Mouse (Mus musculus) kidney, postnatal 25 days (tissue): Measurements from ENCODE around the gene Uchl3.

Experiments used
- DNase-seq, 2 experiments: peaks; one replicate each; pipeline ENCODE4 v3.0.0; 2021; ENCODE audit warnings: mixed read lengths in 2 of 2

The Uchl3 gene

GRCm38 (mm10) chr14:101653581-101654525, at the start of gene Uchl3:
Gene Uchl3, plus strand, starts transcription at chr14:101653967.
- DNase-seq: peak; percentile 95 to 99

GRCm38 (mm10) chr14:101605843-101606242, 47.9 kb upstream of the Uchl3 start:
- DNase-seq: no peak

DNA sequence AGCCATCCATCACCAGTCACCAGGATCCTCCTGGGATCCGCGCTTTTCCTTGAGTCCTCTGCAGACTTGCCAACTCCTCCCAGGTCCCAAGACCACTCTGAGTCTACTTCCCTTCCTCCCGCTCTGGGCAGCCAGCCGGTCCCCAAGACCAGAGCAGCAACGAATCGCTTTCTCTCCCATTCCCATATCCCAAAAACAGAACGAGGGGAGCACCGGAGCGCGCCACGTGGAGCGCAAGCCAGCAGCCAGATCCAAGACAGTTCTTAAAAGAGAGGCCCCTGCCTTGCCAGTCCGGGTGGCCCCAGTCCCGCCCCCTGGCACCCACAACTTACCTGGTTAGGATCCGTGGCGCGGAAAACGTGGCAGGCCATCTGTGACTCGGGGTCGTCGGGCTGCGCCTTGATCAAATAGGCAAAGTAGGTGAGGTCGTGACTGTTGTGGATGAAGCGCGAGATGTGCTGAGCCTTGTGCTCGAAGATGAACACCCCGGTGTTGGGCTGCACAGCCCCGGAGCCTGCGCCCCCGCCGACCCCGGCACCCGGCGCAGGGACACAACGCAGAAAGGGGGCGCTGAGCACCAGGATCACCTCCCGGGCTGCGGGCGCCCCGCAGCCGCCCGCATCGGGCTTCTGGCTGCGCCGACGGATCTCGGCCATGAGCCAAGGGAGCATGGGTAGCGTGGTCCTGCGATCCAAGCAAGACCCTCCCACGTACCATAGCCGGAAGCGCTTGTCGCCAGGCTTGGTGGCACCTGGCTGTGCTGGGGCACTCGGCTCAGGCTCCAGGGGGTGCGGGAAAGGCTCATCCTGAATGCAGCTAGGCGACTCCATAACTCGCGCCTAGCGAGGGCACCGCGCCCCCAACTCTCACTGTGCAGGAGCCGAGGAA, 45.9 kb upstream of the Uchl3 start:
- DNase-seq: peak; percentile 11 to 51

DNA sequence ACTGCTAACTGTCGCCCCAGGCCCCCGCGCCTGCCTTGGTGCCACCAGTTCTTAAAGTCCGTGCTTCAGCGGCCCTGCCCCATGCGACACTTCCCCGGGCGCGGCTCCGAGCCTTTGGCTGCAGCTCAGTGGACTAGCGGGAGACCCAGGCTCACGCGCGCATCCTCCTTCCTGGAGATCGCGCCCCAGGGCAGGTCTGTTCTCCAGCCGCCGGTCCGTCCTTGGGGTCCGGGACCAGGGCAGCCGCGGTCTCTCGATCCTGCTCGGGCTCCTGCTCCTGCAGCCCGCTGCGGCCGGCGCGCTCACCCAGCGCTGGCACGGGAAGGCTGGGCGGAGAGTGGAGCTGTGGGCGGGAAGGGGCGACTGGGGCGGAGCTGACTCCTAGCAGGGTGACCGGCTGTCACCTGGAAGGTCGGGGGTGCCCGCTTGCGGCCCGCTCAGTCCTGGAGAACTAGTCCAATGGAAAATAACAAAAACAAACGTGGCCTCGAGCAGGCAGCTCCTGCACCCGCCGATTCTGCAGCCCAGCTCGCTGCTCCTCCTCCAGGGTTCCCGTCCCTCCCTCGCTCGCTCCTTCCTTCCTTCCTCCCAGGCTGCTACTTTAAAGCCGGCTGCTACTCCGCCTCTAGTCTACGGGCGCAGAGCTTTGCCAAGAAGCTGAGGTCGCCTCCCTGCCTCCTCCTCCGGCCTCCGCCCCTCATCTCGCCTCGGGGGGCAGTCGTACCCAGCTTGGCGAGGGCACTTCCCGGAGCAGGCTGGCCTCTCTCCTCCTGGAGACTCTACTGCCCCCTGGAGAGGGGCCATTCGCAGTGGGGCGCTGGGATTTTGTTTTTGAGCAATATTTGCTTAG, 45.0 kb upstream of the Uchl3 start, which contains the start of gene Tbc1d4:
Tbc1d4 (minus strand) TSS at position 673 of the 850 bp plus-strand sequence.
- peak; percentile 86 to 95 for DNase-seq

DNA sequence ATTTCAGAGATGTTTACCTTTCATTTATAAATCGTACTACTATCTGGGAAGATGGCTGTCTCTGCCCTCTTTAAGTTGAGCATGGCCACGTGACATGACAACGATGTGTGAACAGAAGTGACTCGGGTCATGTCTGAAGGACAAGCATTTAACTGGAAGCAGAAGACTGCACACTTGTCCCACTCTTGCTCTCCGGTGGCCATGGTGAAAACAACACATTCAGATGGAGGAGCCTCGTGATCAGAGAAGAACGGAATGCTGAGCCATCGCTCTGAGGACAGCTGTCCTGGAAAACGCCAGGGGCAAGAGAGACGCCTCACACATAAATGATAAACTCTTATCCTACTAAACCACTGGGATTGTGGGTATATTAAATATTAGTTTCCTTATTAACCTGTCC, 43.1 kb upstream of the Uchl3 start:
- no peak for DNase-seq

- DNase-seq: no peak
Measured at GRCm38 (mm10) chr14:101613206-101613605, 40.6 kb upstream of the Uchl3 start.

DNA sequence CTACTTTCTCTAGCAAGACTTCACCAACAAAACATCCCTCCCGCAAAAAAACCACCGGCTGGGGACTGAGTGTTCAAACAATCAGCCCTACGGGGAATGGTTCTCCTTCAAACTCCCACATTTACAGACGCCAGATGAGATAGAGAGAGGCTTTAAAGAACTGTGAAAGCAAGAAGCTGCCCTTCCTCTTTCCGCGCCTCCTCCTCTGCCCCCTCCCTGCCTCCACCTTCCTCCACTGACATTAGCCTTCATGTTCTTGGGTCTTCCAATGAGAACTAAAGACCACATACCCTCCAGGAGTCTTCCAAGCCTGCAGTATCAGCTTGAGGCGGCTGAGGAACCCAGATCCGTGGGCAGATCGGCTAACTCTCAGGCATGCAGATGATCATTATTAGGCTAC, 37.6 kb upstream of the Uchl3 start:
- DNase-seq: no peak

- DNase-seq: no peak
Measured at GRCm38 (mm10) chr14:101617680-101618079, 36.1 kb upstream of the Uchl3 start.

DNA sequence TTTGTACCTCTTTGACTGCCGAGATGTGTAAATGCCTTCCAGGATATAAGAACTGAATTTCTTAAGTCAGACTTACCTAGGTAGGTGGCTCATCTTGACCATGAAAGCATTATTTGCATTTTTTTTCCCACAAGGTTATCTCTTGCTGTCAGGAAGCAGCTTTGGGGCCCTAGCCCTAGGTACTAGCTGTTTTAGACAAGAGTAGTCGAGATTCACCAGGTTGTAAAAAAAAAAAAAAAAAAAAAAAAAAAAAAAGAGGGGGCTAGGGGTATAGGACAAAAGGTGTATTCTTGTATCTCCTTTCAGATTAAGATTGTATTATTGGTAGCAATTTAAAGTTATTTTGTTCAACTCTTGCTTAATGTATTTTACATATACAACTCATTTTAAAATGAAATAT, 23.2 kb upstream of the Uchl3 start:
- no peak for DNase-seq

- no peak for DNase-seq
Measured at GRCm38 (mm10) chr14:101635765-101636164, 18.0 kb upstream of the Uchl3 start.

DNA sequence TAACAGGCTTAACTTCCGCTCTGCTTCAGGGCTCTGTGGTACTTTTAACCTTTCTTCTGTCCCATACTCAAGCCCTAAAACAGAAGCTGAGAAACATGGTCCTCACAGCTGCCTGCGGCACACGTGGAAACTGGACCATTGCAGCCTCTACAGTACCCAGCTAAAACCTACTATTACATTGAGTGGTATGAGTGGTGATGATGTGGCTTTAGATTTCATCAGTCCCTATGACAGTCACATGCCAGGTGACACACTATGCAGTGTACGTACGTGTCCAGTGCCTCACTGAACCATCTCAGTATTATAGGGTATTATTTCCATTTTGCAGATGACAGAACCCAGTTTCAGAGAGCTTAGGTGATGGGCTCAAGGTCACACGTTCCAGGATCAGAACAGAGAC, 16.4 kb upstream of the Uchl3 start:
- DNase-seq: no peak

DNA sequence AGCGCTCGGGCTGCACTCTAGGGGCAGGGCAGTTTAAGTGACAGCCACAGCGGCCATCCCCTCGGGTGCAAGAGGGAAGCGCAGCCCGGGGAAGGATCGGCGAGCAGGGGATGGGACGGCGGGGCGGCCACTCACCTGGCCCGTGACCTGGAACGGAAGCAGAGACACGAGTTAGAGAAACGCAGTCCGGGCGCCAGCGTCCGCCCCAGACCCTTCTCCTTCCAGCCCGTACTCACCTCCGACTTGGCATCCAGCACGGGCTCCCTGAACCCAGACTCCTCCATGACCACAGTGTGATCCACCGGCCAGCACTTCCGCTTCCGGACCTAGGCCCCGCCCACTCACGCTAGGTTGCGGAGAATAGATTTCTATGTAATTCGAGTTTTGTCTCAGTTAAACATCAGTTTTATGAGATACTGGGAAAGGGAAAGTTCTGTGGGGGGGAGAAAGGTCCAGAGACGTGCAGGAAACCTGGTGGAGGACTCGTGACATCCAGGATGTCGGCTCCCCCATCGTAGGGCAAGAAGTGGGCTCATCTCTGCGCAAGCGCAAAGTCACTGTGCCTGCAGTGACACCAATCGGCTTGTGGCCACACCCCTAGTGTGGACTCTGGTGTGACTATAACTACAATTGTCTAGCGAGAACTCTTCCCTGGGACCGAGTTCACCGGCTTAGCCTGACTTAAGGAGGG, 13.5 kb upstream of the Uchl3 start, which contains the start of gene Commd6:
Commd6 (minus strand) TSS at position 534 of the 691 bp plus-strand sequence.
- DNase-seq: peak; percentile 95 to 97

GRCm38 (mm10) chr14:101644948-101645347, 8.8 kb upstream of the Uchl3 start:
- no peak for DNase-seq

- no peak for DNase-seq
Measured at GRCm38 (mm10) chr14:101650551-101650950, 3.2 kb upstream of the Uchl3 start.

DNA sequence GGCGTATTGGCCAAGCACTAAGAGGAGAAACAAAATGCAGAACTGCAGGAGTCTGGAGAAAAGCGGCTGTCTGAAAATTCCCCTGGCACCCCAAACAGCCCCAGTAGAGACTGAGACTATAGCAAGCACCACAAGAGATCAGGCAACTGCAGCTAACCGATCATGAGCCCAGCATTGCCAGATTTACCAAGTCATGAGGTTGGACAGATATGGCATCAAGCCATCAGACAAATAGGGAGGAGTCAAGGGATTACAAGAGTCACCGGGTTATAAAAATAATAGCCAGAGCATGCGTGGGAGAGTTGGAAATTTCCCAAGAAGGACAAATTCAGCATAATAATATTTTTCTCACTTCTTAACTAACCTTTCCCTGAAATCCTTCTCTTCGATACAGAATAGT, 1.2 kb upstream of the Uchl3 start:
- DNase-seq: no peak

DNA sequence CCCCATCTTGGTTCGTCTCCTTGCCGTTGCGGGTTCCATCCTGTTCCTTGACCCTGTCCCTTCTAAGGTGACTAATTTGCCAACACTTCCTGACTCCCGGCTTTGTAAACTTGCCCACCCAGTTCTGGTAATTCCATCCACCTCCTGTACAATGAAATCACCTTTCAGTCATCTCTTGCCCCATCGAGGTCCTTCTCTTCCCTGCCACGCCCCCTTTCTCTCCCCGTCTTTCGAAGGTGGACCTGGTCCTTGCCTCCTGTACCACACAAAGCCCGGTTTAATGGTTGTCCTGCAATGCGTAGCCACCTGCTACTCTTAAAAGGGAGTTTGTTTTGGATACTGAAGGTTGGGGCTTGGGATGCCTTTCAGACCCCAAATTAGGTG, 751 bp downstream of the Uchl3 start:
- peak in 1 of 2 experiments; percentile 9 for DNase-seq

DNA sequence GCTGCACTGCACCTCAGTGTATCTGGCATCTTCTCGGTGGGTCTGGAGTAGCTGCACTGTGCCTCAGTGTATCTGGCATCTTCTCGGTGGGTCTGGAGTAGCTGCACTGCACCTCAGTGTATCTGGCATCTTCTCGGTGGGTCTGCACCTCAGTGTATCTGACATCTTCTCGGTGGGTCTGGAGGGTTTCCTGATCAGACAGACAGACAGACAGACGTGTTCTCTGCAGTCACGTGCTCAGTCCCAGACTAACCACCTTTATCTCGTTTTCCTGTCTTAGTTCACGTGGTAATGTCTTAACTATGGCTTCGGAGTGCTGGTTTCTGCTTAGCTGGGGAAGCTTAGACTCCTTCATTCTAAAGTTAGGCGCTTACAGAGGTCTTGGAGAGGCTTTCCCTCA, 2.5 kb downstream of the Uchl3 start:
- DNase-seq: no peak

DNA sequence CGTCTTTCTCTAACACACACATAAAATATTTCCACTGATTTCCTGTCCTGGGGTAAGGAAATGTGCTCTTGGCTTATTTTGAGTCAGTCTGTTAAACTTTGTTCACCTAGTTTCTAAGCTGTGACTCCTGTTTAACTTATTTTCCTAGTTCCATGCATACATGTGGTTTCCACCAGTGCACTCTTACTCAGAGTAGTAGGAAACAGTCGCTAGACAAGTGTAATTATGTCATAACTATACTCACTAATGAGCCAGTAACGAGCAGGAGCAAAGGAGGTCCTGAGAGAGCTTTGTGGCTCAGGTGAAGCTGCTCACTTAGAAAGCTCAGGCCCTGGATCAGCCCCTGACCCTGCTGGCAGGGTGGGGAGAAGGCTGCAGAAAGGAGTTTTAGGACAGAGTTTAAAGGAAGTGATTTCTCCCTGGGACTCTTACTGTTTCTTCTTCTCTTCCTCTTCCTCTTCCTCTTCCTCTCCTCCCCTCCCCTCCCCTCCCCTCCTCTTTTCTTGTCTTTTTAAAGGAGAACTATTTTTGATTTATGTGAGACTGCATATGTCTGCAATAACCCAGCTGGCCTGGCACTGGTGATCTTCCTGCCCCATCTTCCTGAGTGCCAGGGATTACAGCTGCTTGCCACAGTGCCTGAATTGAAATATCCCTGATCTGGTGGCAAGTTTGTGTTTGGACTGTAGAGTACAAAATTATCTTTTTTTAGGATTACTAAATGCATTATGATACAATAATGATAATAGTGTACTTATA, 8.1 kb downstream of the Uchl3 start:
- no peak for DNase-seq

GRCm38 (mm10) chr14:101664274-101664673, 10.5 kb downstream of the Uchl3 start:
- no peak for DNase-seq

- no peak for DNase-seq
Measured at GRCm38 (mm10) chr14:101666056-101666455, 12.3 kb downstream of the Uchl3 start.

GRCm38 (mm10) chr14:101666536-101666935, 12.8 kb downstream of the Uchl3 start:
- DNase-seq: no peak
